Mouse (Mus musculus): ENCODE results near the gene Kcnk16.

The Kcnk16 gene

DNA sequence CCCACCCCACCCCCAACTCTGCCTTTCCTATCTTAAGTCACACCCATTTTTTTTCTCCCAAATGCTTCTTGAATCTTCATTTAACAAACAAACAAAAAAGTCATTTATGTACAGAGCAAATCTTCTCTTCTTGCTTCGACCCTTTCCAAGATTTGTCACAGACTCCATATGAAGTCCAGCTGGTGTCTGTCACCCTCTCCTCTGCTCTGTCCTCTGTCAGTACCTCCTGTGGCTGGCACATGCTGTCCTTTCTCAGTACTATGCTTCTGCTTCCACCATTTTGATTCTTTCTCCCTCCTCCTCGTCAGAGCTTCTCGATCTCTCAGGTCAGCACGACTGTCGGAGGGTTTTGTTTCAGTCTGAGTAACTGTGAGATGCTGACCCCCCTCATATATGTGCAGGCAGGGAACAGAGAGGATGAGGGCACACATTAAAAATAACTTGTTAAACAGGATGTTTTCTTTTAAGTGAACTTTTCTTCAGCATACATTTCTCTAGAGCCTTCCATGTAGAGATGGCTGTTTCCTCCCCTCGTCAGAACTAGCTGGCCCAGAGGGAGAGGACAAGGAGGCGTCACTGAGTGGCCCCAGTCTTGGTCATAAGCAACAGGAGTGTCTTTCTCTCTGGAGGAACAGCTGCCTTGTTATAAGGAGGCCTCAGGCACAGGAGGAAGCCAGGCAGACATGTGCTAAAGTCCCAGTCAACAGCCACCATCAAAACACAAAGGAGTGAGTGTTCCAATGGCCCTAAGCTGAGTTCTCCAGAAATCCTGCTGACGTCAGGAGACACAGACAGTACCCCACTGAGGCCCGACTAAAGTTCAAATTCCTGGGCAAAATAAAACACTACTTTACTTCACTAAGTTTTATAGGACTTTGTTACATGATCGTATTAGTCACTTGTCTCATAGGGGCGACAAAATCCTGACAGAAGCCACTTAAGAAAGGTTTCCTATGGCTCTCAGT lies 35.7 kb downstream of the Kcnk16 start:
- DNase-seq (ENCODE audit: low spot score in 2 of 2): no peak

DNA sequence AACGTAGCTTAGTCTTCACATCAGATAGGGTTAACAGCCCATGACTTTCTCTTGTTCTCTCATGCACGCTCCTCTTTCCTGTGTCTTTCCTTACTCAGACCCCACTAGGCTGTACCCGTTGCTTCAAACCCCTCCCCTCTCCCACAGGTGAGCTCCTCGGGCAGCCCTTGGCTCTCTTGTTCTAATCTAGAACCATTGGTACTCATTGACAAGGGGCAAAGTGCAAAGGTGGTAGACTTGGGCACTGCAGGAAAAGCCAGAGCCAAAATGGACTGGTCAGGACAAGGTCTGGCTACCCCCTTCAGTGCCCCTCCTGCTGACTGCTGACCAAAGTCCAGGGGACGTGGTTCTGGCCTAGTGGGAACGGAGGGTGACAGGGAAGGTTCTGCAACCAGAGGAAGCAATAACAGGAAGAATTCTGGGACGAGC lies 38.9 kb downstream of the Kcnk16 start:
- no peak for DNase-seq (ENCODE audit: low spot score in 2 of 2)

DNA sequence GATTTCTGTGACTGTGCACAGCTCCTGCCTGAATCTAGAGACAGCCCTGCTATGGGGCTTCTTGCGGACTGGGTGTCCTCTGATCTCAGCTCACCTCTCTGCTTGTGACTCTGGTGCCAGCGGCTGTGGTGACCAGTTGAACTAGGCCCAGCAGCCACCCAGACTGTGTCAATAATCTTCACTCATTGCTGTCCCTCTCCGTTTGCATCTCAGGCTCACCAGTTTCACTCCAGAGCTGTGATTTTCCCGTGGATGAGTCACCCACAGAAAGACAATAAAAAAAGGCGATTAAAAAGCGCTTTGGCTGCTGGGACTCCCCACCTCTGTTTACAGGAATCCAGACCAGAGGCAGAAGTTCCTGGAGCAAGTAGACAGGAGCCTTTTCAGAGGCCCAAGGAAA lies 39.6 kb downstream of the Kcnk16 start:
- no peak for DNase-seq (ENCODE audit: low spot score in 2 of 2)

DNA sequence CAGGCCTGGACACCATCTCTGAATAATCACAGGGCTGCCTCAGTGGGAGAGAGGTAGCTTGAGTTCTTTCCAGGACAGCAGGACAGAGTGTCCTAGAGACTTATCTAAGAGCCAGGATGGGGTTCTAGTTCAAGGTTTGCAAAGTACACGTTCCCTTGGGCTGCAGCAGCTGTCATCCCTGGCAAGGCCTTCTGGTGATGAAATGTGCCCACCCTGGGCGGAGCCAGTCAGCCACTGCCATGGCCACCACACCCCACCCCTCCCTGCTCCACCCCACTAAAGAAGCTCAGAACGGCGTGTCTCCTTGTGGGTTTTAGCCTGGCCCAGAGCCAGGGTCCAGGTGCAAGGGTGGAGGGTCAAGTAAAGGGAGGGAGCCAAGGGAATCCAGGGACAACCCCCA lies 40.7 kb downstream of the Kcnk16 start:
- DNase-seq (ENCODE audit: low spot score in 2 of 2): no peak

DNA sequence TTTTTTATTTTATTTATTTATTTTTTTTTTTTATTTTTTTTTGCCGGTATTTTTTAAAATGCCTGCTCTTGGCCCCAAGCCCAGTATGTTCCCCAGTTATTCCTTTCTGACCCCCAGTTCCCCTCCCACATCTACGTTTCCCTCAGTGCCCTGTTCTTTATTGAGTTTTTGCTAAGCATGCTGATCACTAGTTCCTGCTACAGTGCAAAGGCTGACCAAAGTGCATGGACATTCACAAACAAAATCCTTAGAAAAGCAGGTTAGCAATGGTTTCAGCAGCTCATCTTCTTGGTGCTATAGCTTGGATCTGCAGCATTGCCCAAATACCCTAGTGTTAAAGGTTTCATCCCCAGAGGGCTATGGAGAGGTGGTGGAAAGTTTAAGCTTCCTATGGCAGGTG lies 42.0 kb downstream of the Kcnk16 start:
- no peak for DNase-seq (ENCODE audit: low spot score in 2 of 2)

DNA sequence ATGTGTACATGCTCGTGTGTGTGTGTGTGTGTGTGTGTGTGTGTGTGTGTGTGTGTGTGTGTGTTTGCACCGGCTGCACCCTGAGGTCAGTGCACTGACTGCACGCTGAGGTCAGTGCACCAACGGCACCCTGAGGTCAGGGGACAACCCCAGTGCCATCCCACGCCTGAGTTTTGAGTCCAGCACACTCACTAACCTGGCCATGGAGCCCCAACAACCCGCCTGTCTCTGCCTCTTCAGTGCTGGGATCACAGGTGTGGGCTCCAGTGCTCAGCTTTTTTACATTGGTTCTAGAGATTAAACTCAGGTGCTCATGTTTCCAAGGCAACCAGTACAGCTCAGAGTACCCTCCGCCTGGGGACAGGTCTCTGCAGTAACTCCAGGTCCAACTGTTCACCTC lies 42.5 kb downstream of the Kcnk16 start:
- DNase-seq (ENCODE audit: low spot score in 2 of 2): no peak

DNA sequence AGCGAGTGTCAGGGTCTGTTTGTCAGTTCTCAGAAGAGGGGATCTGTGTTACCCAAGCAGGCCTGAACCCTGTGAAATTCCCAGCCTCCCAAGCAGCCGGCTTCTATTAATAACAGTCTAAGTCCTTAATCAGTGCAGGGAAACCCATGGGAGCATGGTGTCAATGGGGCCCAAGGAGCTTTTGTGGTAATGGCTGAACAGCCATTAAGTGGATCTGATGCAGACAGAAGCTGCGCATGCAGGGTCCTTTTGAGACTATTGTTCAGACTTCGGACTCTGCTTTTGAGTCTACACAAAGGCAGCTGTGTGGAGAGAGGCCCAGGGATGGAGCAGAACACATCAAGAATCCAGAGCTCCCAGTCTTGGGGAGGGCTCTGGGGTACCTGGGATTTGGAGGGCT lies 43.5 kb downstream of the Kcnk16 start:
- DNase-seq (ENCODE audit: low spot score in 2 of 2): no peak

DNA sequence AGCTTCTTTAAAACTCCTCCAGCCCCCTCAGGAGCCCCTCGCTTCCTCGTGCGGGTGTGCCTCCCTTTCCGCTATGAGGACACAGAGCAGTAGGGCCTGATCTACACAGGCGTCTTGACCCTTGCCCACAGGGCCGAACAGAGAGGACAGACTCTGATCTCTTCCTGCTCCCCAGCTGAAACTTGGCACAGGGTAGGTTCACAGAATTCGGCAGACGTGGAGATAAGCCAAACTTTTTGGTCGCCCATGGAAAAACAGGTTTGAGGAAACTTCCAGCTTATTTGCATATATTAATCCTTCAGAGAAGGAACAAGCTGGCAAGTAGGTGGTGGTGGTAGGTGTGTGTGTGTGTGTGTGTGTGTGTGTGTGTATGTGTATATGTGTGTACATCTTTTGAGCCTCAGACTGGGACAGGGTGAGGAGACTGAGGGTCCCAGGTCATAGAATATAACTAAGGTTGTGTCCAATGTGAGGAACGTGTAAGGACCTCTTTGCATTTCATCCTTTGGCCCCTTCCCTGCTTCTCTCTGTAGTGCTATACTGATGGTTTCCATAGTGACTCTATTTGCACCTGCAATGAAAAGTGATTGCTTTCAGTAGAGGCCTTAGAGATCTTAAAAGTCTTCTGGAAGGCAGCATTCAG lies 44.3 kb downstream of the Kcnk16 start:
- DNase-seq (ENCODE audit: low spot score in 2 of 2): no peak

DNA sequence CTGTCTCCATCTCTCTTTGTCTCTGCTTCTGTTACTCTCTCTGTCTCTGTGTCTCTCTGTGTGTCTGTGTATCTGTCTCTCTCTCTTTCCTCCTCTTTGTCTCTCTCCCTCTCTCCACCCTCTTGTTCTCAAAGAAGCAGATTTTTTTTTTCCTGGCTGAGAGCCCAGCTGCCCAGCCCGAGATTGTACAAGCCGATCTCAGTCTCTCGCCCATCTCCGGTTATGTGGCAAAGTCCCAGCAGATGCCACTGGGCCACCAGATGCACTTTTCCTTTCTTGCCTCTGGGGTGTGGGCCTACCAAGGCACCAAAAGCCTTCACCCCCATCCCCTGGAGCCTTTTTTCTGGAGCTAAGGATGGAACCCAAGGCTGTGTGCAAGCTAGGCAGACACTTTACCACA lies 44.8 kb downstream of the Kcnk16 start:
- DNase-seq (ENCODE audit: low spot score in 2 of 2): no peak

DNA sequence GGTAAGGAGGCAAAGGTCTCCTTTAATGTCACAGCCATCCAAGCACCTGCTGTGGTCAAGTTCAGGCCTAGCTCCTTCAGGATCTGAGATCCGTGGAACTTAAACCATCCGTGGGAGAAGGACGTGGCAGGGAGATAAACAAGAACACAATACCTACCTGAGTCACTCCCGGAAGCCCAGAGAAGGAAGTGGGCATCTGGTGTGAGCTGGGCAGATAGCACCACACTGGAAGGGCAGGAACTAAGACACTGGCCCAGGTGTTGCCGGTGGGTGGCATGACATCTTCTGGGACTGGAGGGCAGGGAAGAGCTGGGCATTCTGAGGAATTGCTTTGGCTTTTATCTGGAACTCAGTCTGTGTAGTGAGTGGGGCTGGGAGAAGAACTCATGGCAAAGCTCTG lies 45.7 kb downstream of the Kcnk16 start:
- DNase-seq (ENCODE audit: low spot score in 2 of 2): no peak

DNA sequence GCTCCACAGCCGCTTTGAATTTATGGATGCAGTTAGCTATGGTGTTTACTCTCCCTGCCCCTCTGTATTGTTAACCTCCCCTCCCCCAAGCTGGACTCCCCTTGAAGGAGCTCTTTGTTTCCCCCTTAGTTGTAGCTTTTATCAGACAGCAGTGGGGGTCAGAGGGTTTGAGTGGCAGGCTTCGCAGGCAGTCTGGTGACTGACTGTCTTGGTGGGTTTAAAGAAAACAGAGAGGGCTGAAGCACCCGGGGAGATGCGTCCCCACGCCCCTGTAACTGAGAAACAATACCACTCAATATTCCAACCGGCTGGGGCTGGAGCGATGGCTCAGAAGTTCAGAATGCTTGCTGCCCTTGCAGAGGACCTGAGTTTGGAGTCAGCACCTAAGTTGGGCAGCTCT lies 47.9 kb downstream of the Kcnk16 start:
- no peak for DNase-seq (ENCODE audit: low spot score in 2 of 2)

DNA sequence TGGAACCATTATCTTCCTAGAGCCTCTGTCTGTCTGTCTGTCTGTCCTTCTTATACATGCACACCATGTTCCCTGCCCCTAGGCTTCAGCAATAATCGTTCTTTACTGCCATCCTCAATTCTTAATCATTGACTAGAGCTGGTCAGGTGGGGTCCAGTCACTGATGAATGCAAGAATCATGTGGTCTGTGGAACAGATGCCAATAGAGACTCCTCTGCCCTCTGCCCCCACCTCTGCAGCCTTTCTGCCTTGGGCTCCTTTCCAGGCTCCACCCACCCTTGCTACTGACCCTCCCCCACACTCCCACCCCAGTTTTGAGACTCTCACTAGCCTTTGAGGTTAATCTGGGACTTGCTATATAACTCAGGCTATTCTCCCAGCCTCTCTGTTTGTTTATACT lies 49.1 kb downstream of the Kcnk16 start:
- DNase-seq (ENCODE audit: low spot score in 2 of 2): no peak

DNA sequence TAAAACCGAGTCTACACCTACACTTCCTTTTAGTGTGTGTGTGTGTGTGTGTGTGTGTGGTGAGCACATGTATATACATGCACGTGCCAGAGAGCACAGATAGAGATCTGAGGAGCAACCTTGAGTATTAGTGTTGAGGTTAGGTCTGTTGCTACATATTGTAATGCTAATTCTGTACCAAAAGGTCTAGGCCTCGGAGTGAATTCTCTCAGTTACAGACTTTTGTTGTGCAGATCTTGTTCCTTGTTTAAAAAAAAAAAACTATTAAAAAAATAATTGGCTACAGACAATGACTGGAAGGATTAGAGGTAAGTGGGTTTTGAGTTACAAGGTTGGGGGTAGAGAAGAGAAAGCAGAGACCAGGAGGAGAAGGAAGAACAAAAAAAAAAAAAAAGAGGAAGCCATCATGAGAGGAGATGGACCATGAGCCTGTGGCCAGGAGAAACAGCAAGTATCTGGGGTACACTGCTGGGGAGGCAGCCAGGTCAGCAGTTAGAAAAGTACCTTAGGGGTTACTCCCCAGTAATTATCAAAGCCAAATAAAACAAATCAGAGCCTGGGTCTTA lies 51.6 kb downstream of the Kcnk16 start:
- DNase-seq (ENCODE audit: low spot score in 2 of 2): no peak

DNA sequence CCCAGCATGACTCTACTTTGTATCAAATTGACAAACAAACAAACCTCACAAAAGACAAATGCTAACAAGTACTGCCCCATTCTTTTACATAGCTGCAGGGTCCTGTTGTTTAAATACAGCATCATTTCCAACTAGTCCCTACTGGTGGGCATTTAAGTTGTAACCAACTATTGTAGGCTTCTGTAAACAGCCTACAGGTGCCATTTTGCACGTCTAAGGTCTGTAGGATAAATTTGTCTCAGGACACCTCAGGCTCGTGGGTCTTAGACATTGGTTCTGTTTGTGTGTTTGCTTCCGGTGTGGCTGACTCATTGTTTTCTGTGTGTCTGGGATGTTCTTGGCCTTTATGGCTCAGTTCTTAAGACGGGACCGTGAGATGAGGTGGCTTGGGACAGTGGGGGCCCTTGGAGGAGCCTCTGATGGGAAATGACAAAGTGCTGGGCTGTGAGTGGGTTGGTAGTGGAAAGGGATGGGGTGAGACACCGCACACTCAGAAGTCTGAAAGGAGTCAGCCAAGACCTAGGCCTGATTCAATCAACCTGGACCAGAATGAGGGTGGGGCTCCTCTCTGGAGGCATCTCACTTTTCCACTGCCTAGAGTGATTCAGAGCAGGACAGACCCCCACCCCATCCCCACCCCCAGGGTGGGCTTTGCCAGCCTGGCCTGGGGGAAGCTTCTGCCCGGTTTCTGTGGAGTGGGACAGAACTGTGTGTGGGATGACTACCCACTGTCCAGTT lies 52.3 kb downstream of the Kcnk16 start:
- no peak for DNase-seq (ENCODE audit: low spot score in 2 of 2)

DNA sequence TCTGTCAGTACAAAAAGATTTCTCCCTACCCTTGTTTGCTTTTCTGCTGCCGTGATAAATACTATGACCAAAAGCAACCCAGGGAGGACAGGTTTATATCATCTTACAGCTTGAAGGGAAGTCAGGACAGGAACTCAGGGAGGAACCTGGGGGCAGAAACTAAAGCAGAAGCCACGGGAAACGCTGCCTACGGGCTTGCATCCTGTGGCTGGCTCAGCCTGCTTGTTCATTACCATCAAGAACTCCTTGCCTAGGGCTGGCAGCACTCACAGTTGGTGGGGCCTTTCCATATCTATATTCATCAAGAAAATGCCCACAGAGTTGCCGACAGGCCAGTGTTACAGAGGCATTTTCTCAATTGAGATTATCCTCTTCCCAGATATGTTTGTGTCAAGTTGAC lies 53.2 kb downstream of the Kcnk16 start:
- DNase-seq (ENCODE audit: low spot score in 2 of 2): no peak

DNA sequence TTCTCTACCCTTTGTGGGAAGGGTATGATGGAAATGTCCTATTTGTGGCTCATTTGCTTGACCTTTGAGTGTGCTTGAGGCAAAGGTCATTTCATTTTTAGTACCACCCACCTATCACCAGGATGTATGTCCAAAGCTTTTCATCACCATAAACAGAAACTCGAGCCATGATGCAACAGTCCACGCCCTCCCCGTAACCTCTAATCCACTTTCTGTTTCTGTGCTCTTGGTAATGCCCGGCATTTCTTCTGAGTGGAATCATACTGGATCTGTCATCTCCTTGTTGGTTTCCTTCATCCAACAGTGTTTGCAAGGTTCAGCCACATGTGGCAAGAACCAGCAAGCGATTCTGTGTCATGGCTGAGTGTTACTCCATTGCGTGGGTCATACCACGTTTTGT lies 54.9 kb downstream of the Kcnk16 start:
- no peak for DNase-seq (ENCODE audit: low spot score in 2 of 2)

DNA sequence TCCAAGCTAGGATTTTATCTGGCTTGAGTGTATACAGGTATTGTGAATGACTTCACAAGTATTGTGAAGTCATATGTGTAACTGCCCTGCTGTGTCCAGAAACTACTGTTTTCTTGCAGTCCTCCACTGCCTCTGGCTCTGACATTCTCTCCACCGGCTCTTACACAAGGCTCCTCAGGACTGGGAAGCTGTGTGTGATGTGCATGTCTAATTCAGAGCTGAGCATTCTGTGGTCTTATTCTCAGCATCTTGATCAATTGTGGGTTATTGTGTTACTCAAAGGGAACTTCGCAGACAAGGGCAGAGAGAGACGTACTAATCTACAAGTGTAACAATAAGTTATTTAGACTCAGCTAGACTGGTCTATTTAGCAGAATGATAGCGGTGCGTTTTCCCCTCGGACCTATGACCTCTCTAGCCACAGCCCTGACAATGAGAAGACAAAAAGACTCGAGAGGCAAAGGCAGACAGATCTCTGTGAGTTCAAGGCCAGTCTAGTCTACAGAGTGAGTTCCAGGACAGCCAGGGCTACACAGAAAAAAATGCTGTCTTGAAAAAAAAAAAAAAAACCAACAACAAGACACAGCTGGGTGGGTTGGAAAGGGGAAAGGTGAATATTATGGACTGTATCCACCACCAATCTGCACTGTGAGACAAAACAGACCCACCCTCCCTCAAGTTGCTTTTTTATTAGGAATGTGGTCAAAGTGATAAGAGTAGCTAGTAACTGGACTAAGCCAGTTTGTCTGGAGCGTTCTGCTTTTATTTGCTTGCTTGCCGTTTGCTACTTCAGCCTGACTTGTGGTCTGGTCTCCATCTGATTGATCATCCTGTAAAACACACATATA lies 57.0 kb downstream of the Kcnk16 start:
- DNase-seq (ENCODE audit: low spot score in 2 of 2): no peak

Measured in thymus, postnatal 10 days (tissue).